Mouse (Mus musculus): ENCODE data around the gene Defb47. TPM values are rescaled to one million over a fixed set of nuclear protein-coding genes. Genes with fewer than 3 reads are reported as not detected.

Gene Defb47
- polyA plus RNA-seq (2017; shearing (Covaris generic)) = not detected

GRCm38 (mm10) chr14:62997777-62998176, at the start of gene Defb47:
Defb47 (plus strand) TSS chr14:62998077.

DNA sequence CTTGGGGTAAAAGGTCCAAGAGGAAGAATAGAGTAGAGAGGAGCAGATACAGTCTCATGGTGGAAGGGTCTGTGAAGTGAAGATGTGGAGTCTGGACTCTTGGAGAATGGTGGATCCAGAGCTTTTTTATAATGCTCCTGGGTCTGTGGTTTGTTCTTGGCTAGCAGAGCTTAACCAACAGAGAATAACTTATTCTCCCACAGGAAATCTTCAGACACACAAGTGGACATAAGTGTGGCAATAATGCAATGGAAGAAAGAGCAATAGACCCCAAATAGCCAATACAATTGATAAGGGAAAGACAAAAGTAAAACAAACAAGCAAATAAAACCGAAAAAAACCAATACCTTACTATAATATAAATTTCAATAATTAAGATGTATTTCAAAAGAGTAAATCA, 13.5 kb upstream of the Defb47 start, which contains the start of gene Defb48:
Gene Defb48, minus strand, starts transcription at position 101 of the 400 bp plus-strand sequence.

DNA sequence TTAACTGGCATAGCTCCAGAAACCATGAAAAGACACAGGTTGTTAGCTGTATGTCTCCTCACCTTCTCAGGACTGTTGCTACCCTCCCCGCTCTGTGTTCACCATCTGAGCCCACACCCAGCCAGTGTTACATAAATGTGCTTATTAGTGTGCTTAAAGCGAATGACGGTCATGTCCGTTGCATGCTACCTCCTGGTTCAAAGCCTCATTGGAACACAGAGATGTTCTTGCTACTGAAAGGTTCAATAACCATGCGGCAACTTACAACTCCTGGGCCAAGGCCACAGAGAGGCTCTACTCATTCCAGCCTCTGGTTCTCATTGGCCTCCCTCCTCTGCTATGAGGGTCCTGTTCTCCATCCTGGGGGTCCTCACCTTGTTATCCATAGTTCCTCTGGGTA, 13.6 kb downstream of the Defb47 start, which contains the start of gene Defb43:
Gene Defb43, plus strand, starts transcription at position 301 of the 400 bp plus-strand sequence.

GRCm38 (mm10) chr14:63046691-63047090, 48.8 kb downstream of the Defb47 start, which contains the start of gene Defb42:
Defb42 (plus strand) TSS chr14:63046991.

DNA sequence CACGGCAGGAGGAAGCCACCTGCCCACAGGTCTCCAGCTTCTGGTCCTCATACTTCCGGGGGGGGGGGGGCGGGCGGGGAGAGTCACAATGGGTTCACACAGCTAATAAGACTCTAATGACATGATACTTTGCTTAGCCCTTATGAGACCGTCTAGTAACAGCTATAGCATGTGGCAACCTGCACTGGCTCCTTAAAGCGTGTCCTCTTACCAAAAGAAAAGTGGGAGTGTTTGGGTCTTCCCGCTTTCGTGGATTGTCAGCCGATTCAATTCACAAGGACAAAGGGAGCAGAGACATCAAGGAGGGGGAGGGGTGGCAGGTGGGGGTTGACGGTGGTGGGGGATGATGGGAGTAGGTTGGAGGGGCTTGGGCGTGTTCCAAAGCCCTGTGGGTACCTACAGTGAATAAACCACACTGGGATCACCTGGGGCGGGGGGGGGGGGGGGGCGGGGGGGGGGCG, 52.1 kb downstream of the Defb47 start, which contains the start of gene Defb30:
Gene Defb30, minus strand, starts transcription at position 51 of the 461 bp plus-strand sequence.

Other genes starting within 250 kb of the Defb47 start
- gene Ints6, start 236.9 kb upstream of the Defb47 start, polyA plus RNA-seq (2017; shearing (Covaris generic)) = 93.8 TPM
- gene Wdfy2, start 160.4 kb upstream of the Defb47 start, polyA plus RNA-seq (2017; shearing (Covaris generic)) = 13.3 TPM
- gene Defb48, start 13.6 kb upstream of the Defb47 start, polyA plus RNA-seq (2017; shearing (Covaris generic)) = not detected
- gene Defb43, start 13.7 kb downstream of the Defb47 start, polyA plus RNA-seq (2017; shearing (Covaris generic)) = not detected
- not detected for gene Defb42, start 48.9 kb downstream of the Defb47 start, polyA plus RNA-seq (2017; shearing (Covaris generic))
- not detected for gene Defb30, start 51.9 kb downstream of the Defb47 start, polyA plus RNA-seq (2017; shearing (Covaris generic))

Data from inflammation-experienced regulatory T-cells, adult 16 weeks (primary cell).